Mouse (Mus musculus): ENCODE results near the gene Higd1c.
"Not testable (repeated sequence)": the region's sequence is repeated elsewhere in the genome, so short reads cannot be mapped to it uniquely, and the experiment has no call there.

The Higd1c gene

GRCm38 (mm10) chr15:100411731-100412130 is 47.4 kb downstream of the Higd1c start:
- no peak for DNase-seq (ENCODE audit: low spot score)

- no peak for DNase-seq (ENCODE audit: low spot score)
Observed at GRCm38 (mm10) chr15:100413306-100413705, 49.0 kb downstream of the Higd1c start.

DNA sequence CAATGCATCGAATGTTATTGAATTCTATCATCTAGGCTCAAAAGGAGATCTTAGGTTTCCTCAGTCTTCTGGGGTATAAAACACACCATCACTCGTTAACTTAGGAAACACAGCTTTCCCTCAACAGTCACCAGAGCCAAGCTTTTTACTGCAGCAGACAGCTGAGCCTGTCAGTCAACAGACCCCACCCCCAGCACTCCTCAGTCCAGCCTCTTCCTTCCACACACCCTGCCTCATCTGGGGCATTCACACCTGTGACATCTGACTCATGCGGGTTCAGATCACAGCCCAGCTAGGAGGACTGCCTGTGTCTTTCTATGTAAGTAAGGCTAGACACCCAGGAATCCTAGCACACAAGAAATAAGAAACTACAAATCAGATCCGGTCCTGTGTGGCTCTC is 49.7 kb downstream of the Higd1c start:
- DNase-seq (ENCODE audit: low spot score): no peak

GRCm38 (mm10) chr15:100414942-100415341 is 50.6 kb downstream of the Higd1c start:
- DNase-seq (ENCODE audit: low spot score): no peak

GRCm38 (mm10) chr15:100415684-100416083 is 51.3 kb downstream of the Higd1c start:
- no peak for DNase-seq (ENCODE audit: low spot score)

GRCm38 (mm10) chr15:100417854-100418450 is 53.6 kb downstream of the Higd1c start:
- DNase-seq (ENCODE audit: low spot score): no peak

DNA sequence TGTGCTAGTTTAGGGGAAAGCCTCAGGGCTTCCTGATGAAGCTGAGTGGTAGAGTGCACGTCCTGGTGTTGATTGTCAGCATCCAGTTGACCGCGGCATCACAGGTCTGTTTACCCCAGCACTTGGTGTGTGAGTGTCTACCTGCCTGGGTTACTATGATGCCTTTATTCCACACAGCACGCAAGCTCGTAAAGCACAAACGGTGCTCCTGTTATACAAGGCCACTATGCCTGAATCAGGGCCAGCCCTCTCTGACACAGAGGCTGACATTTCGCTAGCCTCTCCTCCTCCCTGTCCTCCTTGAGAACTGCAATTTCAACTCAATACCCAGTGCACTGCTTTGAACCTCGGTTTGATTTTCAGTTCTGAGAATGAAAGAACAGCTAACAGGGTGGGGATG is 55.0 kb downstream of the Higd1c start:
- DNase-seq (ENCODE audit: low spot score): peak; percentile 50

GRCm38 (mm10) chr15:100419901-100420745 is 55.8 kb downstream of the Higd1c start:
- DNase-seq (ENCODE audit: low spot score): no peak

GRCm38 (mm10) chr15:100421059-100421757 is 56.9 kb downstream of the Higd1c start:
- DNase-seq (ENCODE audit: low spot score): peak; percentile 72

GRCm38 (mm10) chr15:100421758-100422197 is 57.4 kb downstream of the Higd1c start, which contains the start of gene Gm5475:
Gm5475 (plus strand) TSS chr15:100422147.
- not testable (repeated sequence) for DNase-seq (ENCODE audit: low spot score)

DNA sequence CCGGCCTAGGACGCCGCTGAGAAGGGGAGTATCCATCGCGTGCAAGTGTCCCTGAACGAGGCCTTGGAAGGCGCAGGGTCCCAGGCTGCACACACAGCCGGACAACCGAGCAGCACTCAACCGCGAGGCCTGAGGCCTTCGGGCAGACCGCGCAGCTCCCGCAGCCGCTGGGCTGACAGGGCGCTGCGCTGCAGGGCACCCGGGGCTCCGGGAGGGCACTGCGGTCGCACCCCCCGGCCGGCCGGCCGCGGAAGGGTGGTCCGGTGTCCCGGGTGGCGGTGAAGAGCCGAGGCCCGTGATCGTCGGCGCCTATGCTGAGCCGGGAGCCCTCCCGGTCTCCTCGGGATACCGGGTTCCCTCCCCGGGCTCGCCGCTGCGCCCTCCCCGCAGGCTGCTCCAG is 58.1 kb downstream of the Higd1c start:
- DNase-seq (ENCODE audit: low spot score): peak; percentile 39

DNA sequence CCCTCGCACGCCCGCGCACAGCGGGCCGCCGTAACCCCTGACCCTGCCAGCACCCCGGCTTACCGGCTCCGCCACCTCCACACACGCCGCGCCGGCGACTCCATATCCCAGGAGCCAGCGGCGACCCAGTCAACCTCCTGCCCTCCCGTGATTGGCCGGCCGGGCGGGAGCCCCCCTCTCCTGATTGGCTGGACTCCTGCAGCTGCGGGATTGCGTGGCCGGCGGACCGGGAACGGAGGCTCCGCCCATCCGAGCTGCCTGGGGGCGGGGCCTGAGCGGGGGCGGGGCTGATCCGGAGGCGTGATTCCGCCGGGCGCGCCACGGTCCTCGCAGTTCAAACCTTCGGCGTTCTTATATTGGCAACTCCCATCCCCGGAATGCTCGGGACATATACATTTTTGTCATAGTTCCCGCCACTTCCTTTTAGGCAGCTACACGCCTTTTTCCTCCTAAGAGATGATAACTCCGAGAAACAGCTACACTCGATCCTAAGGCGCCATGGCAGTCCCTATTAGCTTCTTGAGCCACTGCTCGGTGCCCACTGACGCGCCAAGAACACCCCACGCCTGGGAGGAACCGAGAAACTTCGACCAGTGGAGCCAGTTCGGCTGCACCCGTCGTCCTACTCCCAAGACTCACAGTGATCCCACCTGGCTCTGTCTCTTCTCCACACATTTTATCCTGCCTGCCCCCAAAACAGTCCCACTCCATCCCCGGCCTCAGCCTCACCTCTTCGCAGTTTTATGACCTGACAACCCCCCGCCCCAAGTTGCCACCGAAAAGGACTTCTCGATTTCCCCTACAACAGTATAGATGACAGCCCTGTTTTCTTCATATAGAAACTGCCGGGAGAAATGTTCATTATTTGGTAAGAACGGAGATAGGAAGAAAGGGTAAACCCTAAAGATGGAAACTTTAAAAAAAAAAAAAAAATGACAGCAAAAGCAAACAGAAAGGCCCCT is 58.8 kb downstream of the Higd1c start:
- DNase-seq (ENCODE audit: low spot score): peak; percentile 97

DNA sequence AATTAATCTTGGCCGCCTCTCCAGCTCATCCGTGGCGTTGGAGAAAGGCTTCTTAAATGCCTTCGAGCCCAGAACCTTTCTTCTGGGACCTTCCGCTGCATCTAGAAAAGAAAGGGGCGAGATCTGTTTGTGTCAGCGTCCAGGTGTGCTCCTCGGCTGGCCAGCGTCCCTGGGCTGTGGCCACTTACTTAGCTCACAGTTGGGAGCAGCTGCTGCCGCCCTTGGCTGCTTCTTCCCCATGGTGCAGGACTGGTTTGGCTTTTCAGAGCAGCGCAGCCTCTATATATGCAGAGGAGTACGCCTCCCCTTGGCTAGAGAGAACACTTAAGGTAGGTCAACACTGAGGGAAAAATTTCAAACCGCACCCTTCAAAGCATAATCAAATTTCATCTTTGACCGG is 59.6 kb downstream of the Higd1c start:
- no peak for DNase-seq (ENCODE audit: low spot score)

GRCm38 (mm10) chr15:100424396-100425122 is 60.2 kb downstream of the Higd1c start, which contains the start of gene Slc11a2:
Slc11a2 (minus strand) TSS chr15:100425072.
- no peak for DNase-seq (ENCODE audit: low spot score)

- no peak for DNase-seq (ENCODE audit: low spot score)
Observed at GRCm38 (mm10) chr15:100428296-100428905, 64.1 kb downstream of the Higd1c start.

- no peak for DNase-seq (ENCODE audit: low spot score)
Observed at GRCm38 (mm10) chr15:100429959-100430565, 65.7 kb downstream of the Higd1c start.

- no peak for DNase-seq (ENCODE audit: low spot score)
Observed at GRCm38 (mm10) chr15:100433234-100433633, 68.9 kb downstream of the Higd1c start.

All from adipocyte (in vitro differentiated cells).